Mouse (Mus musculus) CD4-positive helper T cell, adult 2 months (primary cell): Measurements from ENCODE around the gene Kcna10.

Experiments
- DNase-seq: peaks from one replicate; pipeline ENCODE4 v3.0.0-alpha.2; 2012; ENCODE audit warnings: low read depth, missing footprints, low spot score

The Kcna10 gene

GRCm38 (mm10) chr3:107201310-107202180 is 18.7 kb downstream of the Kcna10 start:
- DNase-seq: no peak

GRCm38 (mm10) chr3:107204413-107204812 is 21.6 kb downstream of the Kcna10 start:
- DNase-seq: no peak

DNA sequence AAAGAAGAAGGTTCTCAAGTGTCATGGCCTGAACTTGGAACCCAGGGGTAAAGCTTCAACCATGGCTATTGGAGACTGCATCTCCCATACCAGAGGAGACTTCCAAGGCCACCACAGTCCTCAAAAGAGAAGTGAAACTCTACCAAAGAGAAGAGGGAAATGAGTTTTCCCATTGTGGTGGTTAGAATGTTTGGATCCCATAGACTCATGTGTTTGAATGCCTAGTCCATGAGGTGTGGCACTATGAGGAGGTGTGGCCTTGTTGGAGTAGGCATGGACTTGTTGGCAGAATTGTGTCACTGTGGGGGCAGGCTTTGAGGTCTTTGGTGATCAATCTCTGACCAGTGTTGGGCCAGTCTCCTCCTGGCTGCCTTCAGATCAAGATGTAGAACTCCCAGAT is 22.3 kb downstream of the Kcna10 start:
- DNase-seq: no peak

- DNase-seq: peak; percentile 76
Observed at GRCm38 (mm10) chr3:107205994-107206393, 23.1 kb downstream of the Kcna10 start.

DNA sequence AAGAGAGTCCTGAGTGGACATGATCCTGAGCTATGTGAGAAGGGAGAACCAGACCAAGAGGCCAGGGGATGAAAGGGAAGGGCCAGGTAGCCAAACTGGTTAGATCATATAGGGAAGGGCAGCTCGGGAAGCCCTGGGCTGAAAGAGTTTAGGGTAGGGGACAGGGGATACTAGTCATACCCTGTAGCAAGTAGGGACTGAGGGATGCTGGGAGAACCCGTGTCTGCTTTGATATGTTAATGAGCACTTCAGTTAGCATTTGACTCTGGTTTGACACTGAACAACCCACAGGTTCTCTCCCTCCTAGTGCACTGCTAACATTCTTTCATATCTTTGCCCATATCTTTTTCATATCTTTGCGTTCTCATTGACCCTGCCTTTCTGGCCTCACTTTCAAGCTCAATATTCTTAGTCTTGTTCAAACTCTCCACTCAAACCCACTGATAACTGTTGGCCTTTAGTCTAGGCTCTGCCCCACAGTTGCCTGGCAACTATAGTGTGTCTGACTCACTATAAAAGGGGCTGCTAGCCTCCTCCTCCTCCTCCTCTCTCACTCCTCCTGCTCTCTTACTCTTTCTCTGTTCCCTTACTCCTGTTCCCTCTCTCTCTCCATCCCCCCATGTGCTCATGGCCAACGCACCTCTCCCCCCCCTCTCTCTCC is 23.8 kb downstream of the Kcna10 start:
- peak; percentile 19 for DNase-seq

GRCm38 (mm10) chr3:107207625-107208253 is 24.9 kb downstream of the Kcna10 start:
- DNase-seq: no peak

- no peak for DNase-seq
Observed at GRCm38 (mm10) chr3:107214606-107215005, 31.8 kb downstream of the Kcna10 start.

DNA sequence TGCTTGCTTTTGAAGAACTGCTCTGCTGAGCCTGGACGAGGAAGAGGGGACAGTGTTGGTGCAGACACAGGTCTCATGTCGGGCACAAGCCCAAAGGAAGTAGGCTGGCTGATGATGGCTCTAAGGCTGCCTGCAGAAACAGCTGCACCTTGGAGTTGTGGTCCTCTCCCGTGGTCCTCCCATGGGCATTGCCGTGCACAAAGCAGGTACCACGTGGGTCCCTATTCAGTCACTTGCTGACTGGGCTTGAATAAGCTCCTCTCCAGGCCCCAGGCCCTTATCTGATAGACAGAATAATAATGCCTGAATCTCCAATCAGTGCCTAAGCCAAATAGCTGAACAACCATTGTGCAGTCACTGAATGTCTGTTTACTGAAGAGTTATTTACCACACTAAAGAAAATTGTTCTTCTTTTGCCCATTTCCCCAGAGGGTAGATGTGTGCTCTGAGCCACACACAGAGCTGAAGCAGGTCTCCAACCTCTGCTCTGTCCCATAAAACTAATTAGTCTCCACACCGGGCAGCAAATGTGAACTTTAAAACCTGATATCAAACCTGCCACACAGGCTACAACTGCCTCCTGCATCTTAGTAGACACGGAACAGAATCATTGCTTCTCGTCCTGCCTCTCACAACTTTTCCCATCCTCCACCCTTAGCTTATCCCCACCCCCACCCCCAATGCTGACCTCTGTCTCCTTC is 33.7 kb downstream of the Kcna10 start:
- no peak for DNase-seq

DNA sequence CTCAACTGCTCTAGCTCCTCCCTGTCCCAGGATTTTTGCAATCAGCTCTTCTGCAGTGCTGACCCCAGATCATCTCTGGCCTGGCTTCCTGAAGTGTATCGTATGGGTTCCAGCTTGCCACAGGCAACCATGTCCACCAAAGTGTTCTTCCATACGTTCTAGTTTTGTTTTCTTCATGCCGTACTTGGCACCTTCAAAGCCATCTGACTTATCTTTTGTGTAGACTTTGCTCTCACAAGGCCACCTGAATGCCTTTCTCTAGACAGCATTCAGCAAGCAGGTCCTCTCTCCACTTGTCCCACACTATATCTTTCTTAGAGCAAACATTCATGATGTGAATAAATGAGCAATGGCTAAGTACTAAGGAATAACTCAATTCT is 34.2 kb downstream of the Kcna10 start:
- DNase-seq: no peak

- DNase-seq: no peak
Observed at GRCm38 (mm10) chr3:107218572-107218971, 35.7 kb downstream of the Kcna10 start.

- no peak for DNase-seq
Observed at GRCm38 (mm10) chr3:107221608-107222007, 38.8 kb downstream of the Kcna10 start, which contains the start of gene Cym. Gene Cym (minus strand): TSS chr3:107221732.

GRCm38 (mm10) chr3:107223230-107223629 is 40.4 kb downstream of the Kcna10 start:
- DNase-seq: no peak

DNA sequence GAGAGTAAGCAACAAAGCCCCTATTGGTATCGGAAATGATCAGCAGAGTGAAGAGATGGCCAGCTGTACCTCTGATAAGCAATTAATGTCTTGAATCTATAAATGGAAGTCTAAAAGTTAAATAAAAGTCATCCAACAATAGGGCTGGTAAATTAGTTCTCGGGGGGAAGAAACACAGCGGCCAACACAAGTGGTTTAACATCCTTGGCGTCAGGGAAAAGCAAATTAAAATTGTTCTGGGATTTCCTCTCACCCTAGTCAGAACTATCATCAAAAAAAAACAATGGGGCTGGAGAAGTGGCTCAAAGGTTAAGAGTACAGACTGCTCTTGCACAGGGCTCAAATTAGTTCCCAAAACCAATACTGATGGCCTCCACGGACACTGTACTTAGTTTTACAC is 43.0 kb downstream of the Kcna10 start:
- no peak for DNase-seq

- DNase-seq: no peak
Observed at GRCm38 (mm10) chr3:107229221-107229620, 46.4 kb downstream of the Kcna10 start.

- no peak for DNase-seq
Observed at GRCm38 (mm10) chr3:107229822-107230221, 47.0 kb downstream of the Kcna10 start.

DNA sequence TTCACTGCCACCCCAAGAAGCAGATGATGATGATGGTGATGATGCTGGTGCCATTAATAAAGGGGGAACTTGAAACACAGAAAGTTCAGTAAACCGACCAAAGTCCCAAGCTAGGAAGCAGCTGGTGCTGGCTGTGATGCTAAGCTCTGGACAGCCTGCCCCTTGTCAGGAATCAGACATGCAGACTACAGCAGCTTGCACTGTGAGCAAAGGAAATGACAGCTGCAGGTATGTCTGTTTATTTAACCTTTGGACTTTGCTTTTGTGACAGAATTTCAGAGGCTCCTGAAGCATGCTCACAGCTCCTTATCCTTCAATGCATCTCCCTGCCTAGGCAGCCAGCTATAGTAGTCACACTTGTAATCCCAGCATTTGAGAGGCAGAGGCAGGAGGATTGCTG is 47.7 kb downstream of the Kcna10 start, which contains the start of gene A630076J17Rik:
TSS of gene A630076J17Rik (plus strand) at position 88 of the 400 bp plus-strand sequence.
- DNase-seq: no peak

- no peak for DNase-seq
Observed at GRCm38 (mm10) chr3:107231202-107231601, 48.3 kb downstream of the Kcna10 start.

GRCm38 (mm10) chr3:107233351-107233813 is 50.5 kb downstream of the Kcna10 start:
- DNase-seq: peak; percentile 89

DNA sequence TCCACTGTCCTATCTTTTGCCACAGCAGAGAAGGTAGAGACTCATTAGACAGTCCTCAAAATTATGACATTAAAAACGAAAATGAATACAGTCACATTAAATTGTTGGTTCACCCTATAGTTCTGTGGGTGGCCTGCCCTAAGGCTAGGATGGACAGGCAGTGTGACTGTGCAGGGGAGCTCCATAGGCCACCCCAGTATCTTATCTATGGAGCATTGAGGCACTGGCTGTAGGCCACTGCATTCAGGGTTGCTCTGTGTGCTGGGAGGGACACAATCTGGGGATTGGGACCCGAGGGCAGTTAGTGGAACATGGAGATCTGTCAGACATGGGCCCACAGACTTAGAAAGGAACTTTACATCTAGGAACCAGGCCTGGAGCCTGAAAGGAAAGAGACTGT is 51.1 kb downstream of the Kcna10 start:
- DNase-seq: no peak

DNA sequence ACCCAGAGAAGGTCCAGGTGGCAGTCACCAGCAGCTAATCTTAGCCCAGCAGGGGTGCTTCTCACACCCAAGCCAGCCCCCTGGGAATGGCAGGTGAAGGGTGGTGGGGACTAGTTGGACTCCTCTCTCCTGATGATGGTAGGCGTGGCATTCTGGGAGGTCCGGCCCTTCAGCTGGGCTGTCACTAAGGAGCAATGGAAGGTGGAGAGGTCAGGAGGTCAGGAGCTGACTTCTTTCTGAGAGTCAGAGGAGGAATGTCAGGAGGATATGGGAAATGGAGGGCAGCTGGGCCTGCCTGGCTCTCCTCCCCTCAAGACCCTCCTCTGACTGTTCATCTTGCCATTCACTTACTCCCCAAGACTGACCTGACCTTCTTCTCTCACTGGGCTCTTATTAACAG is 55.2 kb downstream of the Kcna10 start:
- DNase-seq: no peak

- no peak for DNase-seq
Observed at GRCm38 (mm10) chr3:107238471-107238980, 55.7 kb downstream of the Kcna10 start.
